Mouse (Mus musculus): ENCODE data around the gene Ift46. TPM values are rescaled to one million over a fixed set of nuclear protein-coding genes. Genes with fewer than 3 reads are reported as not detected.

The Ift46 gene
- 68.0 and 74.0 TPM in 2 replicates for polyA plus RNA-seq (2015; fragmentation: Nextera tagmentation; extraction: Ambion mirVana)

- DNase-seq (ENCODE audit: low spot score) = peak; percentile 89
Measured at GRCm38 (mm10) chr9:44767101-44768028, at the start of gene Ift46, which contains the start of gene Arcn1. Gene Ift46, plus strand, starts transcription at chr9:44767908. Gene Arcn1, minus strand, starts transcription at chr9:44767845.

DNA sequence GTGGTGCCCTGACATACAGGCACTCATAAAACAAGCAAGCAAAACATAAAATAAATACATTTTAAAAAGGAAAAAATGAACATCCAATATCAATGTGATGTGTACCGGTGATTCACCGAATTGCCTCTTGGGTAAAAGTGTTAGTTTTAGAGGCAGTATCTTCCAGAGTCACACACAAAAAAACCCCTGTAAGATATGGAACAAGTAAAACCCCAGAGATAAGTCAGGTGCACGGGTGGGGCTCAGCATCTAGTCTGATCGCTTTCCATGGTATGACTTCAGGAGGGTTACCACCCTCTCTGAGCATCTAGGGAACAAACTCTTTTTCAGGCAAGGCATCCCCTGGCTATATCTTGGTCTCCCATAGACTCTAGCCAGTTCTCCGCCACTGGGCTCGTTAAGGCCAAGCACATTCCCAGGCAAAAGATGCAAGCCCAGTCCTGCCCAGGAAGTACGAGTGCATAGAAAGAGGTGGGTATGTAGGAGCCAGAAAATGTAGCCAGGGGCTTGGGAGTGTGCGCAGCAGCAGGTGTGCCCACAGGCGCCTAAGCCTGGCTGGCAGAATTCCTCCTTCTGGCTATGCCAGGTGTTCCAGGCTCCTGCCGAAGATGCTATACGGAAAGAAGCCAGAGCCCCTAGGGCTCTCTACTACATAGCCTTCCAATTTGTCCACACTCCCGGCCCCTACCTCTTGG, 48.6 kb upstream of the Ift46 start:
- no peak for DNase-seq (ENCODE audit: low spot score)

GRCm38 (mm10) chr9:44719632-44720357, 47.9 kb upstream of the Ift46 start:
- DNase-seq (ENCODE audit: low spot score) = no peak

DNA sequence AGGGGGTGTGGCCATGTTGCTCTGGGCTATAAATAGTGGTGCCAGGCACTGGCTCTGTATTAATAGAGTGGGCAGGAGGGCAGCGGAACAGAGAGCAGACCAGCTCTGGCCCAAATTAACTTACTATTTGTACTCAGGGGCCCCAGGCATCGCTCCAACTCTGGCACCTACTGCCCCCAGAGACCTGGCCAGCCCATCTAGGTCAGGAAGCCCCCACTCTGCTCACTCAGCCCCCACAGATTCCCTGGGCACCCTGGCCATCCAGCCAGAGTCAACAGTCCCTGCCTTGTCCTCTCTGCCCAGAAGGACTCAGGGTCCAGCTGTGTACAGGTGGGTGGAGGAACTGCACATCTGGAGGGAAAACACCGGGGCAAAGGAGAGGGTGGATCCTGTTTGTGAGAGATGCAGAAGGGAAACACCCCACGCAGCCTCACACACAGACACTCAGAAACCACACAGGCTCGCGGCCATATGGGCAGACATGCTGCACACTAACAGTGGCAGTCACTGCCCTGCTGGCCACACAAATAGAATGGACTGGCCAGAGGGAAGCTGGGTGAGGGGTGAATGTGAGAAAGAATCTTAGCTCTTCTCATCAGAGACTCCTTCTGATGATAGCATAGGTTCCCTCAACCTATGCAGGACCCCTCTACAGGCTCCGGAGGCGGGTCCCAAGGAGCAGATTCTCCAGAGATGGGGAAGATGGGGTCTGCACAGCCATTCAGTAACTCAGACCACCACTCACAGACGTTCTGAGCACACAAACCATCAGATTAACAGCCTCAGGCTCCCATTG, 47.2 kb upstream of the Ift46 start:
- DNase-seq (ENCODE audit: low spot score) = no peak

GRCm38 (mm10) chr9:44721154-44721876, 46.4 kb upstream of the Ift46 start:
- peak; percentile 33 for DNase-seq (ENCODE audit: low spot score)

DNA sequence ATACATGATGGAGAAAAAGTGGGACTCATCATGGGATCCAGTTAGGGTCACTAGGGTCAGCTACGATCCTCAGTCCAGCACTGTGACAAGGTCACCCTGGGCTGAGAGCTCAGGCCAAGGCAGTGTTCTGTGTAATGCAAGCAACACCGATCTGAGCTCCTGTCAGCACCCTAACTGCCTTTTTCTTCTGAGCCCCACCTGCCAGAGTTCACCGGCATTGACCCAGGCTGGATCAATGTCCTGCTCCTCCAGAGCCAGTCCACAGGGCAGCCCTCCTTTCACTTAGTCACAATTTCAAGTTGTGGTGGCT, 45.9 kb upstream of the Ift46 start:
- no peak for DNase-seq (ENCODE audit: low spot score)

- no peak for DNase-seq (ENCODE audit: low spot score)
Measured at GRCm38 (mm10) chr9:44722575-44722974, 45.1 kb upstream of the Ift46 start.

- DNase-seq (ENCODE audit: low spot score) = no peak
Measured at GRCm38 (mm10) chr9:44723008-44723407, 44.7 kb upstream of the Ift46 start.

DNA sequence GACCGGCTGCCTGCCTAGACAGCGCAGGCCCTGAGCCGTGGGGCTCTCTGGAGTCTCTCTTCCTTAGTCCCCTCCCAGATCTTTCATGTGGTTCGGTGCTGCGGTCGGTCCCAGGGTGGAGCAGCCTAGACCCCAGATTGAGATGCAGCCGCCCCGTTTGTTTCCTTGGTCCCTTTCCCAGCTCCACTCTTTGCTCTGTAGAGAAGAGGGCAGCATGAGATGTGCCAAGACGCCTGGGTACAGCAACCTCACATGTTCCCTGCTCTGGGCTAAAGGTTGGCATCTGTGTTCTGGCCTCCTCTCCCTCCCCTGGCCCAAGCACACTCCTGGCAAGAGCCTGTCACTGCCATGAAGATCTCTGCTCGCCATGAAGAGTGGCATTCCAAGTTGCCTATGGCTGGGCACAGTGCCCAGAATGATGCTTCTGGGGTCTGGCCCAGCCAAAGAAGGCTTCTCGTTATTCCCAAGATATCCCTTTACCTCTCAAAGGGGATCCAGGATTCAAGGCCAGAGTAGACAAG, 44.1 kb upstream of the Ift46 start:
- DNase-seq (ENCODE audit: low spot score) = peak; percentile 28

DNA sequence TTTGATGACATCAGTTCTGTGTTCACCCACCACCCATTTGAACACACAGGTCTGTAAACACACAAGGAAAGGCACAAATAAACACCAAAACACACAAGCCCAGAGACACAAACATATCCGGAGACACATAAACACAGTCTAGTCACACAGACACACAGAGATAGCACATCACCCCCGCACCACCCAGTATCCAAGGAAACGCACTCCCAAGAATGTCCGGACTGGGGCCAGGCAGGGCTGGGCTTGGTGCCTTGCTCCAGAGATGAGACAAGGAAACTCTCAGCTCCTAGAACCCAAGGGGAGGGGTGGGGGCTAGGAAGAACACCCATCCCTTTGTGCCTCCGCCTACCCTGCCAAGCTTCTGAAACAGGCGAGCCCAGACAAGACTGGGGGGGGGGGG, 43.5 kb upstream of the Ift46 start:
- no peak for DNase-seq (ENCODE audit: low spot score)

DNA sequence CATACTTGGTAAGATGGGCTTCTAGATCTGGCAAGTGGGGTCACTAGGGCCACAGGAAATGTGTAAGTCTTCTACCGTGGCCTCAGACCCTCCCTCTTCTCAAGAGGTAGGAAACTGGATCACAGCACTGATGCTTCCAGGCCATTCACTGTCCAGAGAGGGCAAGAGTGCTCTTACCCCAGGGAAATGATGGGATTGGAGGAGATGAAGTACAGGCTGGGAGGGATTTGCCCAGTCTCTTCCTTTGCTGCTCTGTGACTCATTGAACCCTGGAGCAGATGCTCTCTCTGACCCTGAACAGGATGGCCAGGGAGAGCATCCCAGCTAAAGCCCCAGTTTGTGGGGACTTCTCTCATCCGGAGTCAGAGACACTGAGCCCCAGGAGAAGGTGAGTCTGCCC, 43.0 kb upstream of the Ift46 start:
- no peak for DNase-seq (ENCODE audit: low spot score)

DNA sequence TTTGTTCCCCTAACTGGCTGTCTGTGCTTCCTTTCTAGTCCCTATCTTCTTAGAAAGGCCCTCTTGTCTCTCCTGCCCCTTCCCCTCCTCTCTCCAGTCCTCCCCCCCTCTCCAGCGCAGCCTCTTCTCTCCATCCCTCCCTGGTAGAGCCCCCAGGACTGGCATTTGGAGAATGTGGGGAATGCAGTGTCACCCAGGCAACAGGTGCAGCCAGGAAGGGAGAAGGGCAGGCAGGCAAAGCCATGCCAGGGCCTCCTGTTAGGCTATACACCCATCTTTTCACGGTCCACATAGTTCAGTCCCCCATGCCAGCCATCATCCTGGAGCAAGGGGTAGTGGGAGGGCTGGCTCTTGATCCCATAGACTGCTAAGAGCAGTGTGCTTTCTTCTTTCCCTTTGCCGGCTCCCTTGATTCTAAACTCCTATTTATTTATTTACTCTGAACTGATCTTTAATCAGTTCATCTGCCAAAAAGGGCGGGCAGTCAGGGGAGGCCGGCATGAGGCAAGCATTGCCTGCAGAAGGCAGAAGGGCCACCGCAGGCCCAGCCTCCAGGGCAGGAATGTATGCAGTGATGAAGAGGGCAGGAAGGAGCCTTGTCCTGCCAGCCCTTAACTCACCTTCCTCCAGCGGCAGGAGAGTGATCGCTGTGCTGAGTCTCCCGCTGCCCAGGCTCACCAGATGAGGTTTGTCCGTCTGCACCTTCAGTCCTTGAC, 41.1 kb upstream of the Ift46 start:
- no peak for DNase-seq (ENCODE audit: low spot score)

DNA sequence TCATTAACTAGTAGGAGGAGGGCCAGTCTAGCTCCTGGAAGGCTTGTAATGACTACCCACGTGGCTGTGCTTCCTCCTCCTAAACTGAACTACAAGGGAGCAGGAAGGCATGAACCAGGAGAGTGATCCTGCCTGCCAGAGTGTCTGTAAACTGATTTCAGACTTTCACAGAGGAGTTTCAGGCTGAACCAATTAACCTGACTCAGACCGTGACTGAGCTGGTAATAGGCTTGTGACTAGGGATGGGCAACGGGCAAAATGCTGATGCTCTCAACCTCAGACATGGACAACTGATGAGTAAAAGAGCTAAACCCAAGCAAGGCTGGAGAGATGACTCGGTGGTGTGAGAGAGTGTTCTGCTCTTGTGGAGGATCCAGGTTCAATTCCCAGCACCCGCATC, 40.3 kb upstream of the Ift46 start:
- no peak for DNase-seq (ENCODE audit: low spot score)

GRCm38 (mm10) chr9:44732130-44732549, 35.6 kb upstream of the Ift46 start:
- DNase-seq (ENCODE audit: low spot score) = no peak

- no peak for DNase-seq (ENCODE audit: low spot score)
Measured at GRCm38 (mm10) chr9:44732921-44733530, 34.7 kb upstream of the Ift46 start.

- DNase-seq (ENCODE audit: low spot score) = no peak
Measured at GRCm38 (mm10) chr9:44733671-44734523, 33.8 kb upstream of the Ift46 start.

GRCm38 (mm10) chr9:44734524-44735494, 32.9 kb upstream of the Ift46 start, which contains the start of gene Phldb1:
Gene Phldb1, minus strand, starts transcription at chr9:44735198.
- DNase-seq (ENCODE audit: low spot score) = peak; percentile 60

Measured in thymus, postnatal 0 days (tissue).